Mouse (Mus musculus) brain, adult 2 months (tissue): ENCODE measurements at regions not wholly inside any gene's neighbourhood (a gene's known extent, or its start where the extent isn't known, plus 50 kb on each side); places are given as distances from the start of the nearest gene placed in this dataset.
"Not testable (repeated sequence)": the region's sequence is repeated elsewhere in the genome, so short reads cannot be mapped to it uniquely, and the experiment has no call there.

Experiments used
- DNase-seq: peaks from one replicate; pipeline ENCODE4 v3.0.0; 2011; ENCODE audit warnings: low read depth, low spot score

DNA sequence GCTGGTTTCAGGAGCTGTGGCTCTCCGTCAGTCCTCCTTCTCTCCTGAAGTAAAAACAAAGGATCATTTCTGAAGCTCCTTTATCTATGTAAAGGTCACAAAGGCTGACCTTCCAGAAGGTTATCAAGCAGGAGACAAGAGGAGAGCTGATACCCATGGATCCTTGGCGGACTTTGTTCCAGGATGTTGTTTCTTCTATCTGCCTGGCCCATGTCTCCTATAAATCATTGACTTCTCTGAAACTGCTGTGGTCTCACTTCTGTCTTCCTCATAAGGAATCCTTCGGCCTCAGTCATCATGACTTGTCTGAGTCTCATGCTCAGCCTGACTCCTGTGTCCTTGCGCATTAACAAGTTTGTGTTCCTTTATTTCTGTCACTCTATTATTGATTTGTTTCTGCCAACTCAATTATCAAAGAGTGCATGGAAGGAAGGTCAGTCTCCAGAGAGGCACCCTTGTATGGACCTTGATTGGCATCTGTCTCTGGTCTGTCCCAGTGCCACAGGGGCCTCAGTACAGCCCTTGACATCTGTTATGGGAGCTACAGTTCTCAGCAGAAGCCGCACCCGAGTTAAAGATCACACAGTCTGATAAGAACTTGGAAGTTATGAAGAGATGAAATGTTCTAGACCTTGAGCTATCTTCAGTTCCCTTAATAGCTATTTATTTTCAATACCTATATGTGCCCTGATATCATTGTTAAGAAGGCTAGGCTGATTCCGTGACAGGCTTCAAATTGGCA is 53.2 kb upstream of the Dazl start:
- DNase-seq: no peak

DNA sequence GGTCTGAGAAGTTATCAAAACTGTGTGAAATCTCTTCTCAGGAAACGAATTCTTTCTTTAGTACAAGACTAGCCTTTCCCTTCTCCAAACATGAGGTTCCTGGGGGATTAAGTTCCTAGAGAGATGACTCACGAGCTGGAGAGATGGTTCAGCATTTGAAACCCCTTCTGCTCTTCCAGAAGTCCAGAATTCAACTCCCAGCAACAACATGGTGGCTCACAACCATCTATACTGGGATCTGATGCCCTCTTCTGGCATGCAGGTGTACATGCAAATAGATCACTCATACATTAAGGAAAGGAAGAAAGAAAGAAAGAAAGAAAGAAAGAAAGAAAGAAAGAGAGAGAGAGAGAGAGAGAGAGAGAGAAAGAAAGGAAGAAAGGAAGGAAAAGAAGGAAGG is 60.4 kb upstream of the Dazl start:
- not testable (repeated sequence) for DNase-seq

DNA sequence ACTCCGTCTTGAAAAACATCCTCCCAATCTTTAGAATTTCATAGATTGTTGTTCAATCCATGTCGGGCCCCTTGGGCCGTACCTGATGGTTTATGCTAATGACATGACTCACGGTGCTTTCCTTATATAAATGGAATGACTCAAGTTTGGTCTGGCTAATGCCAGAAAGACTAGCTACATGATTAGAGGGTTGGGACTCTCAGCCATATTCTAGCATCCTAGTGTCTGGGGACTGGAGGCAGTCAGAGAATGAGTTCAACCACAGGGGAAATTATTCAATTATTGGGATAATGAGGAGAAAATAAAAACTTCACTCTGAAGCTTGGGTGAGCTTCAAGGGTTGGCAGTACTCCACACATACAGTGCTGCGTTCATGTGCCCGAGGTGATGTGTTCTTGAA is 60.9 kb upstream of the Dazl start:
- DNase-seq: no peak

DNA sequence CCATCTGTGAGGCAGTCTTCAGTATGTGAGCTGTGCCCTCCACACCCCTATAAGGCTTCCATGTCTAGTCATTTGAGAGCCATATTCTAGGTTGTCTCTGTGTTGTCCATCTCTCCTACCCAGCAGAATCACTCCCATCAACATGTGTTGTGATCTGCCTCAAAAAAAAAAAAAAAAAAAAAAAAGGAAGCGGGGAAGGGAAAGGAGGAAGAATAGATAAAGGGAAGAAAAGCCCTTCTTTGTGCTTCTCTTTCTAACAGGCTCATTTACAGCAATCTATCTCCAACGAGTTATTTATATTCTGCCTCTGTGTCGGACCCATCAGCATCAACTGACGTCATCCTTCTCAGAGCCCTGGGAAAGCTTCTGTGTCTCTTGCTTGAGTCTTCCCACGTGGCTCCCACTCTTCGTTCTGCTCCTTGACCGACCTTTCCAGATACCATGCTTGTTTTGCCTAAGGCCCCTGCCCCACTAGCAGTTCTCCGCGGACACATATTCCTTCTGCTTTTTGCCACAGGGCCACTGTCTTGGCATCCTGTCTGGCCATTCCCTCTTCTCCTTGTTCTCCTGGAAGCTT is 68.3 kb upstream of the Dazl start:
- DNase-seq: peak; percentile 50

DNA sequence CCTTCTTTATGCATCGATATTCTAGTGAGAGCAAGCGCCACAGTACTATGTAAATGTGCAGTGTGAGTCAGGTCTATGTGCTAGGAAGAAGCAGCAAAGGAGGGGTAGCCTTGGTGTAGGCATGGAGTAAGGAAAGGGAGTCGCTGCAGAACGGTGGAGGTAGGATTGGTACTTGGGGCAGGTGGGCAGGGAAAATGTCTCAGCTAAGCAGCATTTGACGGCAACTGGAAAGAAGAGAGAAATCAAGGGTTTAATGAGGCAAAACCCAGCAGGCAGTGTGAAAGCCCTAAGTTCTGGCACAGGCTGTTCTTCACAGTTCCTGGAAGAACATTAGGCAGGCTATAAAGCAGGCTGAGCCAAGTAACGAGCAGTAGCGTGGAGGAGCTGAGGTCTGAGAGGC is 72.0 kb upstream of the Dazl start:
- peak; percentile 68 for DNase-seq

DNA sequence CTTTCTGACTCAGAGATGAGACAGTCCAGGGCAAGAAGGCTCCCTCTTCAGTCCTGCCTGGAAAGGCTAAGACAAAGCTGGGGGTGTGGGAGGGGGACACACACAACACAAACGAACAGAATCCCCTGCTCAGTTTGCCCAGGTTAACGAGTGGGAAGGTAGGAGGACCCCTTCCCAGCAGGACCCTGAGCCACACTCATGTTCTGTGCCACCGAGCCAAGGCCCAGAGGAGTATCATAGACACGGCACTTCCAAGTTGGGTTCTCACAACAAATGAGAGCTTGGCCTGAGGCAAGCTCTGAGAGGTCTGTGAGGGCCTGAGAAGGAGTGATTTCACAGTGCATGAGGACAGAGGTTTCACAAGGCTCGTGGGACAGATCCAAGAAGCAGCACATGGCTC is 72.7 kb upstream of the Dazl start:
- no peak for DNase-seq

DNA sequence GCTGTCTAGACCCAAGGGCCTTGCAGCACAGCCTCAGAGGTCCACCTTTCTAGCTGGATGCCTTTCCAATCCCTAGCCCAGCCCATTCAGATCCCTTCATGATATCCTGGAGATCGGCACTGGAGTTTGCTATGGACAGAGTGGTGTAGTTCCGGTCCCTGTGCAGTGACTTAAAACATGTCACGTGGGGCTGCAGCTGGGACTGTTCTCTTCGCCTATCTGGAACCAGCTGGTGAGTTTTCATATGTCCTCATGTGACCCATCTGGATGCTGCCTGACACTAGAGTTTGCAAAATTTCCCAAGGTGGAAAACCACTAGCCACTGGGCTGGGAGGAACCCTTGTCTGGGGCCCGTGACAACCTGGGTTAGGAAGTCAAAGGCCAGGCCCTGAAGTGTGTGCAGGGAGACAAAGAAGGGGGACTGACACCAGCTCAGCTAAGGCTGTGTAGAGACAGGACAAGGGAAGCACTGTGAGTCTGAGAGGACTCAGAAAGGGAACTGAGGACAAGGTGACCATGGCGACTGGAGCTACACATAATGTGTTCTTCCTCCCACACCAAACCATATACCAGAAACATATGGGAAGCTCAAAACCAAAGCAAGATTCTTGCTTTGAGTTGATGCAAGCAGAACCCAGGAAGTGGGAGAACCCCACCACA is 75.9 kb upstream of the Dazl start:
- no peak for DNase-seq

DNA sequence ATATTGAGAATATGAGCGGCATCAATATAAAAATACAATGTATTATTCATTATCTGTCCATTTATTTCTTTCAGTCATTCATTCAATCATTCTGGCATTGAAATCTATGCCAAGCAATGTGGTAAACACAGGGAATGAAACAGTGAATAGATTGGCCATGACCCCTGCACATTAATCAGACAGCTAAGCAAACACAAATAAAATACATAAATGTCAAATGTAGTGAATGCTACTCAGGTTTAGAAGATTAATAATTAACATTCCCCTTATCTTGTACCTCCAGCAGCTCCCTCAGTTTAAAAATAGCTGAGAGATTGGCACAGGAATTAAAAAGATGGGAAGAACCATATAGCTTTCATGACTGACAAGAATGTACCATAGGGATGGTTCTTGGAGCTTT is 77.0 kb upstream of the Dazl start:
- DNase-seq: no peak

DNA sequence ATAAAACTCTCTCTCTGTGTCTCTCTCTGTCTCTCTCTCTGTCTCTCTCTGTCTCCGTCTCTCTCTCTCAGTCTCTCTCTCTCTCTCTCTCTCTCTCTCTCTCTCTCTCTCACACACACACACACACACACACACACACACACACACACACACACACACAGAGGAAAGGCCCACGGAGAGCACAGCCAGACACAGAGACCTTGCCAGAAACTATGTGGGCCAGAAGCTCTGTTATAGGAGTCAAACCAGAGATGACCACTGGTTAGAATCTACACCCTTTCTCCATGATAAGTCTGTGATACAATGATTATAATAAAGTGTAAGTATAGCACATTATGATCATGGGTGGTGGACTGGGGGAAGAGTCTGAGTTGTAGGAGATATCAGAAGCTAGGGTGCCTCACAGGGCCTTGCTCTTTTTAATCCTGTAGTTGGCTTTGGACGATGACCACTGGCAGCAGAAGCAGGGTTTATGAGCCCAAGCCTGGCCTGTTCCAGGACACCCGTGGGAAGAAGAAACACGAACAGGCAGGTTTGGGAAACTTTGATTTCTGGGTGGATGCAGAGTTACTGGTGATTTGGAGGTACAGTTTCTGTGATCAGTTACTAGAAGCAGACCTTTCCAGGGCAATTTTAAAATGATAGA is 80.2 kb upstream of the Dazl start:
- DNase-seq: peak; percentile 35

DNA sequence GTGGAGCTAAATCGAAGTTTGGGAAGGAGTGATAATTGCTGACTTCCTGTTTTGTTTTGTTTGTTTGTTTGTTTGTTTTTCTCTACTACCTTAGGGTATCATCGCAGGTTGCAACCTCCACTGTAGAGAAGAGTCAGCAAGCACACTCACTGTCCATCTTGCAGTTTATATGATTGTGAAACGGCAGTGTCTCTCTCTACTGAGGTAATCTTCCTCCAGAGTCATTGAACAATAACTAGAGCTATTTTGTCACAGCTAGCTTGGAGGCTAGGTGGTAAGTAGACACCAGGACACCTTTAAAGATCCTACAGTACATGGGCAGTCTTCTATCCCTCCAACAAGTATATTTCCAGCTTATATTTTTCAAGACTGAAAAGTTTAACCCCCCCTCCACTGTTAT is 82.0 kb upstream of the Dazl start:
- DNase-seq: no peak

DNA sequence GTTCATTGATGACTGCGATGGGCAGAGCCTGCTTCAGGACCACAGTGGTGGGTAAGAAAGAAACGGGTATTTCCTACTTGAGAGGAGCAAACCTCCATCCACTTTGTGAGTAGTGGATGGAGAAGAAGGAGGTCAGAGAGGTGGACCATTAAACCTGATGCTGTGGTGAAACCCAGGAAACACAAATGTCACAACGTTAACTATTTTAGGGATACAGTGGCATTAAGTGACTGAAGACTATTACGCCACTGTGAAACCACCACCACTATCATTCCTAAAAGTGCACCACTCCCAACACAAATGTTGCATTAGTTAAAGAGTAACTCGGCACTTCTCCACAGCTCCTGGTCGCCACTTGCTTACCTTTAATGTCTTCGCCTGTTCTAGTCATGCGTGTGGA is 83.3 kb upstream of the Dazl start:
- DNase-seq: no peak

DNA sequence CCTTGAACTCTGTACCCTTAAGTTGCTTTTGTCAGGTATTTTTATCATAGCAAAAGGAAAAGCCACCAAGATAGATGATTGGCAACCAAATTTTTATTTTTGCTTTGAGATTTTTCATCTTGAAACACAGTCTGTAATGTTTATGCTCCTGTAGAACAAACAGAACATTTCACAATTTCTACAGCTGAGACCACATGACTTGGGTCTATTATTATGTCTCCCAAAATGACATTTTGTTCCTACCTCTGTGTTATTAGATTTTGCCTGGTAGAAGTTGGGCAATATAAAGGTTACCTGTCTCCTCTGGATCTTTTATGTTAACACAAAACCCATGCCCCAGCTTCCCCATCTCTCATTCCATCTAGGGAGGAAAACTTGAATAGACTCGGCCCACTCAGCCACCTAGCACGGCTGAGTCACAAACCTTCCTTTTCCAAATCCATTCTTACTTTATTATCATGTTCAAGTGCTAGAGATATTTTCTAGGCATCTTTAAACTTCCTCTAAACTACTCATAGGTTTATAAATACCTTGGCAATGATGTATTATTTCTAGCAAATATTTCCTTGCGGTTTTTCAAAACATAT is 84.8 kb upstream of the Dazl start:
- DNase-seq: peak; percentile 64

DNA sequence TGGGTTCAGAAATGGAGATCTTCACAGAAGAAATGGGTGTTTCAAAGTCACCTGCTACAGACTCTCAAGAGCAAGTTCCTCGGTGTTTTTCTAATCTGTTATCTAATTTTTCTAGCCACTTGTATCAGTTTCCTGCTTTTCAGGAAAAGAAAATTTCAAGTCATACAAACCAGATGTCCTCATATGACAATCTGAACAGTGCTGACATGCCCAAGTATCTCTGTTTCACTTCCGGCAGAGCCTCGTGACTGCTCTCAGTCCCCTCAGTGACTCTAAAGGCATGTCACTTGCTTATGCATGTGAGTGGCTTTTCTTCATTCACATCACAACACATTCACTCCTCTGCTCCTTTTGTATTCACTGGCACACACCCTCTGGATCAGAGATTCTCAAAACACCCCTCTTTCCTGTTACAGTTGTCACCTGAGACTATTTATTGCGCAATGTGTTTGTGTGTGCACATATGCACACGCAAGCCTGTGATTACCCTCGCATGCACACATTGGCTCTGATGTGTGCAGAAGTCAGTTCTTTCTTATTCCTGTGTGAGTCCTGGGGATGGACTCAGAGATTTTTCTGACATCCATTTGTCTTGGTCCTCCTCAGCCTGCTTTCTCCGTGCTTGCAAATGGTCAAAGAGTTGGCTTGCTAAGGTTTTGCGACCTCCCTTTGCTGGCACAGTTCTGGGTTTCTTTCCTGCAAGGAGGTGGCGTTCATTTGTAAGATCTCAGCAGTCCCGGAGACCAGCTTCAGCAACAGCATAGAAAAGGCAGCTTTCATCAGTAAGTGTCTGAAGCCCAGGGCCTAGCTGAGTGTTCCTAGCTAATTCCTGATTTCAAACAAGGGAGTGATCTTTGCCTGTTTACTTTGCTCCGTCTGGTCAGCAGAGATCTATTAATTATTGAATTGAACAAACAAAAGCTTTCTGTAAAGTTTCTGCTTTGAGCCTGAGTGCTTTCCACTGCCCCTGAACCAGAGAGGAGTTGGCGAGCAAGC is 95.6 kb upstream of the Dazl start:
- DNase-seq: no peak

DNA sequence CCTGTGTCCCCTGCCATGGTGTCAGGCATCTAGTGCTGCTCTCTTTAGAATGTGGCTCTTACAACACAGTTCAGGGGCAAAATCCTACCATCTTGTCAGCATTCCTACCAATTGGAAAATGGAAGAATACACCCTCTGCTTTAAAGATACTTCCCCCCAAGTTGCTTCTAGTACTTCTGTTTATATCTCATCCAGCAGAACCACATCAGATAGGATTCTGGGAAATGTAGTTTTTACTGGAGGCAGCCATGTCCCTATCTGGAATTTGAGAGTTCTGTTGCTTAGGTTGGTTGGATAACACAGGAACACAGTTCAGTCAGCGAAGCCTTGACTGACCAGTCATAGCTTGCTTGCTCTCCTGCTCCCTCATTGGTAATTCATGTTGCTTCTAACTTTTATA is 96.7 kb upstream of the Dazl start:
- DNase-seq: peak; percentile 28

DNA sequence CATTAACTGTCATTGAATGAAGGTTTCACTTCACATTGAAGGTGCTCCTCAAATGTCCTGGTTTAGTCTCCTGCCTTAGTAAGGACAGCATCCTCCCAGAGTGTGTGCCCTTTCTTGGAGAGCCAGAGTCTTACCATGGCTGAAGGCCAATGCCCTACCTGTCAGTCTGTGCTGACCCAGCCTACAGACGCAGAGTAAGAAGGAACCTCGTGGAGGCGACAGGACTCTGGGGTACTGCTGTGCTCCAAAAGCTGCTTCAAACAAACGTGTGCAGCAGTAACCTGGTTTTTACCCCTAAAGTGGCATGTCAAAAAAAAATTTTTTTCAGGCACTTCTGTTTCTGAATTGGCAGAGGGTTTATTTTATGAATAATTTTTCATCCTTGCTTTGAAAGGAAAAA is 97.8 kb upstream of the Dazl start:
- peak; percentile 26 for DNase-seq

DNA sequence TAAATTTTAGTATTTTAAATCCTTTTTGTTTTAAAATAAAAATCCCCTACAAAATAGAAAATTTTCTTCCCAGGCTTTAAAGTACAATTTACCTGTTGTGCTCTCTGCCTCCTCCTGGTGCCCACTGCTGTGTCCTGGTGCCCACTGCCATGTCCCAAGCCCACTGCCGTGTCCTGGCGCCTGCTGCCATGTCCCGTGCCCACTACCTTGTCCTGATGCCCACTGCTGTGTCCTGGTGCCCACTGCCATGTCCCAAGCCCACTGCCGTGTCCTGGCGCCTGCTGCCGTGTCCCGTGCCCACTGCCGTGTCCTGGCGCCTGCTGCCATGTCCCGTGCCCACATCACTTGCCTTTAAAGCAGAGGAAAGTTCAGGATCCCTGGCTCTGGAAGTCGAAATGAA is 98.6 kb upstream of the Dazl start:
- DNase-seq: no peak

DNA sequence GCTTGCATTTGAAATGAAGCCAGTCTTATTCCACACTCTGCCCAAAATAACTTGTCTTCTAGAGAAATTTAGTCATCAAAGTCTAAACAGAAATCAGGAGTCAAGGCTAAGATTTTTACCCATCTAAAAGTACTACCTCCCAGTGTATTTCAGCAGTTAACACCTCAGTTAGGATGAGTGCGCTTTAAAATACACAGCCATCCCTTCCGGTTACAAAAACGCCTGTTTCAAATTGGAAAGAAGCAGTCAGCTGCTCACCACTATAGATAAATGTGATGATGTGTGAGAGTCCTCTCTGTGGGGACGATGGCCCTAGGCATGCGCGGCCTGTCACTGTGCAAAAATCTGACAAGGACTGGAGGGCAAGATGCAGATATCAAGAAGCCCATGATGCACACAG is 99.0 kb upstream of the Dazl start:
- DNase-seq: peak; percentile 82

DNA sequence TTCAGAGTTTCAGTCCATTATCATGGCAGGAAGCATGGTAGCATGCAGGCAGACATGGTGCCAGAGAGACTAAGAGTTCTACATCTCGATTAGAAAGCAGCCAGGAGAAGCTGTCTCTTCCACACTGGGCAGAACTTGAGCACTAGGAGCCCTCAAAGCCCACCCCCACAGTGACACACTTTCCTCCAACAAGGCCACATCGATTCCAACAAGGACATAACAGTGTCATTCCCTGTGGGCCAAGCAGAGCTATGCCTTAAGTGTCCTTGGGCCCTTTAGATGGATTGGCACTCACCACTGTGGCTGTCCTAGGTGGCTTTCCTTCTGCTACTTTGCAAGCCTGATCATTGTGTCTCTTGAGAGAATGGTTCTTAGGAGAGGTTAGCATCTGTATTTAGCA is 99.5 kb upstream of the Dazl start:
- no peak for DNase-seq

DNA sequence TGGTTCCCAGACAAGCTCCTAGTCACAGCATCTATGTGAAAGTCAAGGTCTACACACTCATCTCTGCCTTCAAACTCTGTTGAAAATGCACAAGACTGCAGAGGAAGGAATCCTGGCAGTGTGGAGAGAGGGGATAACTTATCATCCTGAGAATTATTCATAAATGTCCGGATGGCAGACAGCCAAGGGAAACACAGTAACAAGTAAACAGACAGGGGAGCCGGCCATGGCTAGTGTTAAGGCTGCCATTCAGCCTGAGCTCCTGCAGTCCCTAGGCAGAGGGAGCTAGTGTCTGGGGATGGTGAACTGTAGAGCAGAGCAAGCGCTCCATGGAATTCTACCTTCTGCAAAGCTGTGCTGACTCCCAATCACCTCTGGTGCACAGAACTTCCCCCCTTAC is 100.3 kb upstream of the Dazl start:
- DNase-seq: no peak

DNA sequence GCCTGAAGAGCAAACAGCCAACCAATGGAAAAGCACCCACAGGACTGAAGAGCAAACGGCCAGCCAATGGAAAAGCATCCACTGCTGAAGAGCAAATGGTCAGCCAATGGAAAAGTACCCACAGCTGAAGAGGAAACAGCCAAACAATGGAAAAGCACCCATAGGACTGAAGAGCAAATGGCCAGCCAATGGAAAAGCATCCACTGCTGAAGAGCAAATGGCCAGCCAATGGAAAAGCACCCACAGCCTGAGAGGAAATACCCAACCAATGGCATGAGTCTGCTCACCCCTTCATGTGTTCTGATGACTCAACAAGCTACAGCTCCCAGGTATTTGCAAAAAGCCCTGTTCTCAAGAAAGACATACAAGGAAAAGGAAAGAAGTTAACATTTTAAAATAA is 101.4 kb upstream of the Dazl start:
- no peak for DNase-seq

DNA sequence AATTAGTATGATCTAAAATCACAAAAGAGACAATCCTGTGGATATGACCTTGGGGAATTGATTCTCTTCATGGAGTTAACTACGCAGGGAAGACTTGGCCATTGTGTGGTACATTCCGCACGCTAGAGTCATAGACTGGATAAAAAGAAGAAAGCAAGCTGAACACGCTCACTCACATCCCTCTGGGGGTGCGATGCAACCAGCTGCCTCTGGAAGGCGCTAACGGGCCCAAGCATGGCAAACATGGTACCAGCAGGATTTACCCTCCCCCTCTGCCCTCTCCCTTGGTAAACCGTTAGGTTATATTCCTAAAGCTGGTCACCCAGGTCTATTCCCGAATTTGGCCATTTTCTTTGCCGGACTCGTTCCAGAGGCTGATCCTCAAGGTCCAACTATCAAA is 102.2 kb upstream of the Dazl start:
- DNase-seq: no peak
